Mouse (Mus musculus): ENCODE results near the gene Agbl4. TPM values are rescaled to one million over a fixed set of nuclear protein-coding genes. Genes with fewer than 3 reads are reported as not detected.

Gene Agbl4
- polyA plus RNA-seq (2012; rRNA removed), result 2.0 and 2.2 TPM in 2 replicates

GRCm38 (mm10) chr4:110397618-110398045 lies at the start of gene Agbl4:
Gene Agbl4, plus strand, starts transcription at chr4:110397661.

GRCm38 (mm10) chr4:110351178-110352000 lies 46.1 kb upstream of the Agbl4 start, which contains the start of gene Elavl4:
Gene Elavl4, minus strand, starts transcription at chr4:110351909.

GRCm38 (mm10) chr4:111414818-111415488 lies 1017.5 kb downstream of the Agbl4 start, which contains the start of gene Bend5:
Gene Bend5, plus strand, starts transcription at chr4:111415006.

Other genes with a start within 250 kb of the Agbl4 start
- 99.1 and 116 TPM in 2 replicates for gene Elavl4, start 45.8 kb upstream of the Agbl4 start, polyA plus RNA-seq (2012; rRNA removed)